Mouse (Mus musculus): ENCODE results near the gene Prdm16. TPM values are rescaled to one million over a fixed set of nuclear protein-coding genes. Genes with fewer than 3 reads are reported as not detected.

The Prdm16 gene
- polyA plus RNA-seq, 1 experiment from 2014 or later, result 22.4 TPM

DNA sequence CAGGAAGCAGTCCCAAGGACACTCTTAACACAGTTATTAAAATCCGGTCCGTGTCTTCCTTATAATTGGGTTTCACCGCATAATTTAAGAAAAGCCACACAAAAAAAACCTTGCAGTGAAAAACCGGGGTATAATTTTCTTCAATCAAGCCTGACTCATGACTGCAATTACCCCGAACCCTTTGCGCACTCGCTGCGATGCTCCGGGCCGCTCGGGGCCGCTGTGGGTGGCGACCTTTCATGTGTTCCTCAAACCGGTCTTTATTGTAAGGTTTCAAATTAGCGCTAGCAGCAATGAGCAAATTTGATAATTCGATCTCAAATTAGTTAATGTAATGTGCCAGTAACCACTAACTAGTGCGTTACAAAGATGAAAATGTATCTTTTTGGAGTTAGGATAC, 215.9 kb downstream of the Prdm16 start:
- Histone ChIP-seq H3K9ac (no peak overlapping the region), H3K27ac (no peak overlapping the region), H3K4me2 (no peak overlapping the region), H3K4me3 (no peak overlapping the region), H3K4me1 (peaks cover 19% of the 10 kb centered on the region), H3K9me3 (no peaks in the 10 kb centered on the region), H3K27me3 (peaks cover 2% of the 10 kb centered on the region; the same call in 1 of the 2 replicates), H3K36me3 (no peaks in the 10 kb centered on the region)
- 89% methylated on average over 17 of the region's 17 CpGs for WGBS
- ATAC-seq (ENCODE audit: borderline replicate concordance, extremely low read depth, low FRiP score, low TSS enrichment), result no peak

DNA sequence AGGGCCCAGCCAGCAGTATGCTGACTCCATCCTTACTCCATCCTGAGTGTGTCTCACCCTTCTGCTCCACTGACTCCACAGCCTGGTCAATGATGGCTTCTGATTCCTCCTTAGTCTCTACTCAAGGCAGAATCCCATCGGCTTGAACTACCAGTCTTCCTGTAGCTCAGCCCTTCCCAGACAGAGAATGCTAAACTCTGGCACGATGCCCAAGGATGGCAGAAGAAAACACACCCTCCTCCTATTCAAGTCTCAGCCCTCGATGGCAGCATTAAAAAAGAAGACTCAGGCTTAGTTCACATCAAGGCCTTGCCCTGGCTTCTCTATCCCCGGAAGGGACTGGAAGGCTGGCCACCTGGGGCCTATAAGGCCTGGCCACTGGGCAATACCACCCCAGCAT, 216.9 kb downstream of the Prdm16 start:
- Histone ChIP-seq H3K36me3 (no peaks in the 10 kb centered on the region), H3K27ac (no peak overlapping the region), H3K4me1 (peaks cover 11% of the 10 kb centered on the region), H3K9ac (no peak overlapping the region), H3K9me3 (no peaks in the 10 kb centered on the region), H3K27me3 (peaks cover 2% of the 10 kb centered on the region; the same call in 1 of the 2 replicates), H3K4me2 (no peak overlapping the region), H3K4me3 (no peak overlapping the region)
- no peak for ATAC-seq (ENCODE audit: borderline replicate concordance, extremely low read depth, low FRiP score, low TSS enrichment)
- 73% methylated on average over 4 of the region's 4 CpGs for WGBS

DNA sequence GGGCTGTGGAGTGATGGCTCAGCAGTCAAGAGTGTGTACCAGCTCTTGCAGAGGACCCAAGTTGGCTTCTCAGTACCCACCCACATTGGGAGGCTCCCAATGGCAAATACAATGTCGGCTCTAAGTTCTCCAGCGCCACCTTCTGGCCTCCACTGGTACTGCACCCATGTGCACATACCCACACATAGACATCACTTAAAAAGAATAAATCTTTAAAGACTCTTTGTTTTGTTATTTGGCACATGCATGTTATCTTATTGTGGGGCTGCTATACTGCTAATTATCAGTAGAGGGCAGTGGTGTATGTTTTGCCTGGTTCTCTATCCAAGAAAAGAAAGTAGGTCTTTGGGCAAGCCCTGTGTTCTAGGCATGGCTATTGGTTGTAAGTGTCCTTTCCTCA, 217.7 kb downstream of the Prdm16 start:
- peaks cover 2% of the 10 kb centered on the region; the same call in 1 of the 2 replicates for H3K27me3 ChIP-seq
- no peak overlapping the region for H3K9ac ChIP-seq

DNA sequence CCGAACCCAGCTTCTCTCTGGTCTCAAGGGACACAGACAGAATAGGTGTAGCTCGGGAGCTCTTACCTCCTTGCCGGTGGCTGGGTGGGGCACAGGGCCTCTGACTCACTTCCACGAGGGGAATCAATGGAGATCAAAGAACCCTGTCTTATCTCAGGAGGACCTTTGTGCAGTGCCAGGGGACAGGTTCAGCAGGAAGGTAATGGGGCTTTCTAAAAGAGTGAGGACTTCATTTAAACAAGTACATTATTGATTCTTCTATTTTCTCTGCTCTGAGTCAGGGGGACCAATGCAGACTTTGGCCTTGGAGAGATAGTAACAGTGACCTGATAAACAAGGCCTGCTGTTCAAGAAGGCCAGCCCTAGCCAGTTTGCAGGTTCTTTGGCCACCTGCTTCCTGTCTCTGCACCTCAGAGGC, 218.3 kb downstream of the Prdm16 start:
- Histone ChIP-seq H3K27me3 (0 out of 2 replicates have a peak, but pooled peaks cover 2% of the 10 kb centered on the region), H3K4me1 (no peaks in the 10 kb centered on the region; the same call in 1 of the 2 replicates), H3K9ac (no peak overlapping the region), H3K4me3 (no peak overlapping the region), H3K9me3 (no peaks in the 10 kb centered on the region), H3K4me2 (no peak overlapping the region), H3K36me3 (no peaks in the 10 kb centered on the region), H3K27ac (peak overlapping the region; percentile 44; the same call in 1 of the 2 replicates)
- no peak for ATAC-seq (ENCODE audit: borderline replicate concordance, extremely low read depth, low FRiP score, low TSS enrichment)
- WGBS, result 47% methylated on average over 4 of the region's 4 CpGs

More for the DNA sequence above, 217.7 kb downstream of the Prdm16 start:
- Histone ChIP-seq H3K4me2 (no peak overlapping the region), H3K27ac (no peak overlapping the region), H3K36me3 (no peaks in the 10 kb centered on the region), H3K4me1 (peaks cover 5% of the 10 kb centered on the region; the same call in 1 of the 2 replicates), H3K9me3 (no peaks in the 10 kb centered on the region), H3K4me3 (no peak overlapping the region)
- ATAC-seq (ENCODE audit: borderline replicate concordance, extremely low read depth, low FRiP score, low TSS enrichment), result no peak
- WGBS, result 25% methylated on average over 2 of the region's 2 CpGs

DNA sequence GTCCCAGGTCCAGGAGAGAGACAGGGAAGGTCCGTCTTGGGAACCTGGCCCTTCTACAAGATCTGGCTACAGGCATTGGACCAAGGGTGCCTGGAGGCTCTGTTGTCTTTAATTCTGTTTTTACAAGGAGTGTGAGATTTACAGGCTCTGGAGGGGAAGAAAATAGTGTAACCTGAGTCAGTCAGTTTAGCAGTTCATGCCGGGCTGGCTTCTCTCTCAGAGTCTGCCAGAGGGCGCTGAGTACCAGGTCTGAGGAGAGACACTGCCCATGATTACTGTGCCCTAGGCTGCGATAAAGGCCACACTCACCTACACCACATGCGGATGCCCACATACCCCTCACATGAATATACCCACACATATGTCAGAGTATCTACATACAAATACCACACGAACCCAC, 219.9 kb downstream of the Prdm16 start:
- H3K4me3 ChIP-seq, result no peak overlapping the region
- H3K9ac ChIP-seq, result no peak overlapping the region
- H3K4me2 ChIP-seq, result no peak overlapping the region
- H3K9me3 ChIP-seq, result no peaks in the 10 kb centered on the region
- H3K36me3 ChIP-seq, result no peaks in the 10 kb centered on the region
- H3K27me3 ChIP-seq, result 0 out of 2 replicates have a peak, but pooled peaks cover 2% of the 10 kb centered on the region
- H3K4me1 ChIP-seq, result peaks cover 8% of the 10 kb centered on the region
- H3K27ac ChIP-seq, result no peak overlapping the region
- WGBS, result 69% methylated on average over 6 of the region's 6 CpGs
- no peak for ATAC-seq (ENCODE audit: borderline replicate concordance, extremely low read depth, low FRiP score, low TSS enrichment)

DNA sequence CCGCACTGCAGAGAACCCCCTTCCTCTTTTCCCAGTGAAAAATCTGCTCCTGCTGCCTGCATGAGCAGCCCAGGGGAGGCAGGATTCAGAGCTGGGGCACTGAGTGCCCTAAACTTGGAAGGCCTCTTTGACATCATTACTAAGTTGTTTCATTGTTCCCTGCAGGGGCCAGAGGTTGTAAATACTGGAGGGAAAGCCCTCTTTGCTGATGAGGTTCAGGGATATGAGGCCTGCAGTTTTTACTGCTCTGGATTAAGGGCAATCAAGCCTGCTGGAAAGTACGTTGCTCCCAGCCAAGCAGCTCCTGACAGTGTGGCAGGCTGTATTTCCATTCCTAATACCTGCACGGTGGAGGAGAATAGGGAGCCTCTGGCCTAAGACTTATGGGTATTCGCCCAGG, 221.8 kb downstream of the Prdm16 start:
- Histone ChIP-seq H3K36me3 (no peaks in the 10 kb centered on the region), H3K4me1 (peaks cover 20% of the 10 kb centered on the region), H3K4me2 (no peak overlapping the region), H3K4me3 (no peak overlapping the region), H3K9ac (no peak overlapping the region), H3K27ac (no peak overlapping the region), H3K27me3 (0 out of 2 replicates have a peak, but pooled peaks cover under 1% of the 10 kb centered on the region), H3K9me3 (no peaks in the 10 kb centered on the region)
- WGBS, result 59% methylated on average over 4 of the region's 4 CpGs
- no peak for ATAC-seq (ENCODE audit: borderline replicate concordance, extremely low read depth, low FRiP score, low TSS enrichment)

DNA sequence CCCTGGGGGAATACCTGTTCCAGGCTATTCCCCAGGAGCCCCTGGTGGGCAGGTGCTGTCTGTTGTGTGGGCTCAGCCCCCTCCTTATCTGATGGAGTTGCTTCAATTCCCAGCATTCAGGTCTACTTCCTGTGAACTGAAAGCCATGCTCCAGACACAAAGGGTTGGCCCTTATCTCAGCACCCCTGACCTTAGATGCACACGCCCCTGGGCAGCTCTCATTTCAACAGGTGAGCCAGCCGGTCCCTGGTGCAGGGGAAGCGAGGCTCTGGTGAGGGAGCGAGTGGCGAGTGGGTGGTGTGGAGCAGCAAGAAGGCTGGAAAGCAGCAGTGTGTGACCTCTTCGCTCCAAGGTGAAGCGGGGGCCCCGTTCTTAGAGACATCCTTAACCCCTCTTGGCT, 226.1 kb downstream of the Prdm16 start:
- ATAC-seq (ENCODE audit: borderline replicate concordance, extremely low read depth, low FRiP score, low TSS enrichment), result no peak
- no peaks in the 10 kb centered on the region for H3K36me3 ChIP-seq
- H3K27me3 ChIP-seq, result peaks cover 7% of the 10 kb centered on the region; the same call in 1 of the 2 replicates
- peaks cover 23% of the 10 kb centered on the region for H3K4me1 ChIP-seq
- 46% methylated on average over 8 of the region's 8 CpGs for WGBS
- H3K9ac ChIP-seq, result no peak overlapping the region
- no peak overlapping the region for H3K4me3 ChIP-seq
- H3K9me3 ChIP-seq, result no peaks in the 10 kb centered on the region
- H3K27ac ChIP-seq, result no peak overlapping the region
- H3K4me2 ChIP-seq, result no peak overlapping the region

DNA sequence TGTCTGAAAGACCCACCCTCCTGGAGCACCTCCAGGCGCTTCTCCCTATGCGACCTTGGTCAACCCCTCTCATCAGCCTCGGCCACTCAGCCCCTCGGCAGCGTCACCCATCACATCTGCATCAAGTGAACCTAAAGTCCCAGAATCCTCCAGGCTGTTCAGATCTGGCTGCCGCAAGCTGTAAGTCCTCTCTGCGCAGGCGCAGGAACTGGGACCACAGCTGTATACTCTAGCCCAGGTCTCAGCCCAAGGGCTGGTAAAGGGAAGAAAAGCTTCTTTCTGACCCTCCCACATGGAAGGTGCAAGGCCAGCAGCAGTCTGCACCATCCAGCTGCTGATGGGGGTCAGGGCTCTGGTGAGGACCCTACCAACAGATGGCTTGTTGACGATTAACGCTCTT, 226.8 kb downstream of the Prdm16 start:
- Histone ChIP-seq H3K4me3 (no peak overlapping the region), H3K27ac (no peak overlapping the region), H3K9me3 (no peaks in the 10 kb centered on the region), H3K9ac (no peak overlapping the region), H3K36me3 (no peaks in the 10 kb centered on the region), H3K4me2 (no peak overlapping the region), H3K4me1 (peaks cover 23% of the 10 kb centered on the region), H3K27me3 (peaks cover 7% of the 10 kb centered on the region; the same call in 1 of the 2 replicates)
- no peak for ATAC-seq (ENCODE audit: borderline replicate concordance, extremely low read depth, low FRiP score, low TSS enrichment)
- 55% methylated on average over 10 of the region's 10 CpGs for WGBS

DNA sequence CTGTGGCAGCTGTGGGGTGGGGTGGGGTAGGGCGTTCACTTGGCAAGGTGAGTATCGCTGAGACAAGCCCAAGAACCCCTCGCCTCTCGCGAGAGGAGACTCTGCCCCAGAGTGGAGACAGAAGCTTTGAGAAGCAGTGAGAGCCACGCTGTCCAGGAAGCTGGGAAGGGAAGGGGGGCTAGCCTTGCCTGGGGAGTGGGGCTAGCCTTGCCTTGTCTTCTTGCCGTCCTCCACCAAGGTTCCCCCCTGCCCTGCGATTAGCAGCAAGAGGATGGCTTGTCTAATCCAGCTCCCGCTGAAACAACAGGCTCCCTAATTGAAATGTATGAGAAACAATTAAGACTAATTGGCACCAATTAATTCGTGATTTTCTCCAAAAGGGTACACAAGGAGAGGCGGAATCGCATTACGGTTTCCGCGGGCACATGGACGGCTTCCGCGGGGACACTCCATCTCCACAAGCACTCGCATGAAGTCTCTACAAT, 227.4 kb downstream of the Prdm16 start:
- Histone ChIP-seq H3K4me1 (peaks cover 23% of the 10 kb centered on the region), H3K9me3 (no peaks in the 10 kb centered on the region), H3K9ac (no peak overlapping the region), H3K36me3 (no peaks in the 10 kb centered on the region), H3K4me3 (no peak overlapping the region), H3K27ac (no peak overlapping the region), H3K4me2 (peak overlapping the region; percentile 1; the same call in 1 of the 2 replicates), H3K27me3 (peaks cover 7% of the 10 kb centered on the region; the same call in 1 of the 2 replicates)
- WGBS, result 45% methylated on average over 19 of the region's 19 CpGs
- ATAC-seq (ENCODE audit: borderline replicate concordance, extremely low read depth, low FRiP score, low TSS enrichment), result 0 out of 2 replicates have a peak, but pooled peaks have one; percentile 15

DNA sequence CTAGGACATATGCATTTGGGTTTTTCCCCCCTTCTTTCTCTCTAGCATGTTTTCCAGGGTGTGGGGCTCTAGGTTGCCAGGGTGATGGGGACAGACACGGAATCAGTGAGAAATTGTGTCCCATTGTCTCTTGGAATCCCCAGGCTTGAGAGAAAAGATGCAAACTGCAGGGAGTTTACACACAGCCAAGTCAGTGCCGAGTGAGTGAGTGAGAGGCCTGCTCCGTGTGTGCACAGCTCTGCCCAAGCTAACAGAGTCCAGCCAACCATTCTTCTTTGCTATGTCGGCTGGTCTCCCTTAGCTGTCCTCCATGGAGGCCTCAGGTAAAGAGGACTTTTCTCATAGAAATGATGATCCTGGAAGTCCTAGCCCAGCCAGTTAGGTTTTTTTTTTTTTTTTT, 233.7 kb downstream of the Prdm16 start:
- ATAC-seq (ENCODE audit: borderline replicate concordance, extremely low read depth, low FRiP score, low TSS enrichment), result no peak
- Histone ChIP-seq H3K36me3 (no peaks in the 10 kb centered on the region), H3K9me3 (no peaks in the 10 kb centered on the region), H3K4me3 (no peak overlapping the region), H3K27ac (no peak overlapping the region), H3K9ac (no peak overlapping the region), H3K4me1 (peaks cover 23% of the 10 kb centered on the region), H3K4me2 (no peak overlapping the region), H3K27me3 (no peaks in the 10 kb centered on the region)
- 31% methylated on average over 4 of the region's 4 CpGs for WGBS

DNA sequence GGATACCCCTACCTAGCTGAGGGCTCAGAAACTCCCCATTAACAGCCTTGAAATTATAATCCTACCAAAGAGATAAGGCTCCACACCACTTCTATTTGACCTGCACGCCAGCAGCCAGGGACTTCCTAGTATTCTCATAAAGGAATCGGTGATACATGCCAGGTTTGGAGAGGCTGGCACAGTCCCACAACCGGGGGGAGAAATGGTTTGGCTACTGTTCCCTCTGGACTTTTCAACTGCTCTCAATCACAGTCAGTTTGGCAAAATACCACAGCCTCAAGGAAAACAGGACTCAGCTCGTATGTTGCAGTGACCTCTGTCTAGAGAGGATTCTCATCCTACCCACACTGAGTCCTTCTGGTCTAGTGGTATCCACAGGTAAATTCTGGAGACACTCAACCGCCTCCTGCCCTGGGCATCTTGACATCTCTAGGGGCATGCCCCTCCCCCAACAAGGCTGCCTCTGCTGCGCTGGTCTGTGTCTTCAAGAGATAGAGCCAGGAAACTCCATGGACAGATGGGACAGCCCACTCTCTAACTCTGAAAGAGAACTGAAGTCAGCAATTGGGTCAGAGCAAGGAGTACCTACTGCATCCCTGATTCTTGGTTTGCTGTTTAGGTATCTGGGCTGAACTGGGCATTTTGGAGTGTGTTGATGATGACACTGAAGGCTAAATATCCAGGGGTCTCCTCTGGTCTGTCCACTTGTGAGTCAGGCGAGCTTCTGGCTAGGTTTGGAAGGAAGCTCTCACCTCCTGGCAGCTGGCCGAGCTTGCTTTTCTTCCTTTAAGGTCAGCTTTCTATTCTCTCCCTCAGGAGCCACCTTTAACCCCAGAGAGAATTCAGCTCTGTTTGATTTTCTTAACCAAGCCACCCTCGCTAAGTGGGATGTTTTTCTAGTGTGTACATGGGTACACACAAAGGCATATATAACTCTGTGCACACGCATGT, 234.4 kb downstream of the Prdm16 start:
- no peaks in the 10 kb centered on the region for H3K36me3 ChIP-seq
- 42% methylated on average over 10 of the region's 10 CpGs for WGBS
- no peaks in the 10 kb centered on the region for H3K27me3 ChIP-seq
- no peak overlapping the region for H3K9ac ChIP-seq
- H3K9me3 ChIP-seq, result no peaks in the 10 kb centered on the region
- no peak for ATAC-seq (ENCODE audit: borderline replicate concordance, extremely low read depth, low FRiP score, low TSS enrichment)
- no peak overlapping the region for H3K4me2 ChIP-seq
- H3K4me1 ChIP-seq, result peaks cover 23% of the 10 kb centered on the region
- no peak overlapping the region for H3K4me3 ChIP-seq
- H3K27ac ChIP-seq, result no peak overlapping the region

DNA sequence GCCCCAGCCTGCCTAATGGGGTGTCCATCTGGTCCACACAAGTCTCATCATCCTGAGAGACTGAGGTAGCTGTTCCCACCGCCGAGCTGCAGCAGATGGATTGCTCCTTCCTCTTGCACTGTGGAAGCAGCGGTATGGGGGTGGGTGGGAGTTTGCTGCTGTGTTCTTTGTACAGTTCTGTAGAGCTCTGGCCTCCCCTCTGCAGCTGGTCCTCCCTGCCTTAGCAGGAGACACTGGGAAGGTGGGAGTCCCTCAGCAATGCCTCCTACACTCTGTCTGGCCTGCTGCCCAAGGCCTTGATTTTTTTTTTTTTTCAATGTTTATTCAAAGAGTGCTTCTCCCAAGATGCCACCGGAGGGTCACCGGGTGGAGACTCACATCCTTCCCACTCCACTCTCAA, 235.3 kb downstream of the Prdm16 start:
- no peak overlapping the region for H3K27ac ChIP-seq
- ATAC-seq (ENCODE audit: borderline replicate concordance, extremely low read depth, low FRiP score, low TSS enrichment), result no peak
- WGBS, result 9% methylated on average over 5 of the region's 5 CpGs
- no peaks in the 10 kb centered on the region for H3K36me3 ChIP-seq
- H3K9me3 ChIP-seq, result no peaks in the 10 kb centered on the region
- no peak overlapping the region for H3K9ac ChIP-seq
- no peak overlapping the region for H3K4me3 ChIP-seq
- H3K4me2 ChIP-seq, result no peak overlapping the region
- H3K27me3 ChIP-seq, result no peaks in the 10 kb centered on the region
- H3K4me1 ChIP-seq, result peaks cover 23% of the 10 kb centered on the region
